Mouse (Mus musculus): ENCODE measurements around the gene Dcun1d2.

Dcun1d2 gene

DNA sequence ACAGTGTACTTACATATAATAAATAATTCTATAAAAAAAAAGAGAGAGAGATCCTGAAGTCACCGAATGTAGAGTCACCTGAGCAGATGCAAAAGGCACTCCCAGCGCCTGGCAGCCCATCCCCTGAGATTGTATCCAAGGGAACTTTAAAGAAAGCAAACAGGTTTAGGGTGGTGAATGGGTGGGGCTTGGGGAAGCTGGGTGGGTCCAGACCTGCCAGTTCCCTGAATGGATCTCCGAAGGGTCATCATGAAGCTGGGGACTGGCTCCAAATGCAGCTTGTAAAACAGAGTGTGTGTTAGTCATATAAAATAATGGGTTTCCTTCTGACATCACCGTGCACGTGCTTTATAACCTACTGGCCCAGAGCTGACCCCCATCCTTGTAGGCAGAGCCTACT is 81.6 kb downstream of the Dcun1d2 start:
- DNase-seq (ENCODE audit: inconsistent ontology term) = no peak

Data from Muller cell, postnatal 12 days (primary cell).